Mouse (Mus musculus) adrenal gland, adult 8-10 months (tissue): Measurements from ENCODE around the gene Olfr549. TPM values are rescaled to one million over a fixed set of nuclear protein-coding genes. Genes with fewer than 3 reads are reported as not detected.
A peak's percentile ranks its signal among the peaks of the same experiment; 100 is the strongest.

Experiments
- DNase-seq: peaks from one replicate; pipeline ENCODE4 v3.0.0; 2022
- total RNA-seq, 4 experiments: library from RNA; stranded (reverse); gene quantifications; 2 replicates each; pipeline ENCODE4 v1.2.4; 2022

Olfr549 gene
- not detected for total RNA-seq

GRCm38 (mm10) chr7:102549570-102549969 lies at the start of gene Olfr549:
Olfr549 (plus strand) TSS chr7:102549870.
- DNase-seq: no peak

- DNase-seq: no peak
These were observed 47.7 kb upstream of the Olfr549 start for GRCm38 (mm10) chr7:102501986-102502385.

GRCm38 (mm10) chr7:102506848-102507247 lies 42.8 kb upstream of the Olfr549 start:
- DNase-seq: peak; percentile 56

- no peak for DNase-seq
These were observed 41.6 kb upstream of the Olfr549 start for GRCm38 (mm10) chr7:102508066-102508465.

- DNase-seq: no peak
These were observed 41.0 kb upstream of the Olfr549 start for GRCm38 (mm10) chr7:102508666-102509065.

GRCm38 (mm10) chr7:102509726-102510125 lies 39.9 kb upstream of the Olfr549 start:
- no peak for DNase-seq

GRCm38 (mm10) chr7:102511927-102512326 lies 37.7 kb upstream of the Olfr549 start:
- DNase-seq: no peak

- DNase-seq: peak; percentile 66
These were observed 36.7 kb upstream of the Olfr549 start for GRCm38 (mm10) chr7:102512814-102513435.

- DNase-seq: no peak
These were observed 35.5 kb upstream of the Olfr549 start for GRCm38 (mm10) chr7:102514144-102514543.

- peak; percentile 10 for DNase-seq
These were observed 33.2 kb upstream of the Olfr549 start for GRCm38 (mm10) chr7:102516261-102517050.

GRCm38 (mm10) chr7:102517051-102517335 lies 32.7 kb upstream of the Olfr549 start:
- no peak for DNase-seq

- DNase-seq: no peak
These were observed 20.6 kb upstream of the Olfr549 start for GRCm38 (mm10) chr7:102529052-102529451.

- DNase-seq: no peak
These were observed 15.2 kb upstream of the Olfr549 start, which contains the start of gene Olfr547 for GRCm38 (mm10) chr7:102534449-102534848. Olfr547 (plus strand) TSS chr7:102534749.

GRCm38 (mm10) chr7:102540596-102540995 lies 9.1 kb upstream of the Olfr549 start, which contains the start of gene Olfr548-ps1:
Olfr548-ps1 (plus strand) TSS chr7:102540896.
- DNase-seq: no peak

GRCm38 (mm10) chr7:102541251-102541650 lies 8.4 kb upstream of the Olfr549 start:
- no peak for DNase-seq

GRCm38 (mm10) chr7:102553279-102553678 lies 3.6 kb downstream of the Olfr549 start:
- no peak for DNase-seq

- peak; percentile 92 for DNase-seq
These were observed 15.6 kb downstream of the Olfr549 start, which contains the start of gene Trim21 for GRCm38 (mm10) chr7:102564999-102565997. Trim21 (minus strand) TSS chr7:102565486.

- DNase-seq: no peak
These were observed 16.5 kb downstream of the Olfr549 start for GRCm38 (mm10) chr7:102566219-102566618.

- DNase-seq: no peak
These were observed 21.5 kb downstream of the Olfr549 start, which contains the start of gene Olfr550 for GRCm38 (mm10) chr7:102571142-102571541. Olfr550 (plus strand) TSS chr7:102571442.

GRCm38 (mm10) chr7:102573174-102573830 lies 23.6 kb downstream of the Olfr549 start:
- no peak for DNase-seq

- DNase-seq: no peak
These were observed 26.3 kb downstream of the Olfr549 start for GRCm38 (mm10) chr7:102575998-102576397.

- no peak for DNase-seq
These were observed 42.1 kb downstream of the Olfr549 start, which contains the start of gene Olfr551 for GRCm38 (mm10) chr7:102591786-102592185. Olfr551 (minus strand) TSS chr7:102591886.
